Mouse (Mus musculus) forebrain, embryonic 11.5 days (tissue): ENCODE measurements at regions not wholly inside any gene's neighbourhood (a gene's known extent, or its start where the extent isn't known, plus 50 kb on each side); places are given as distances from the start of the nearest gene placed in this dataset.
"Not testable (repeated sequence)": the region's sequence is repeated elsewhere in the genome, so short reads cannot be mapped to it uniquely, and the experiment has no call there.

Source experiments
- ATAC-seq: fragments of 200-750 bp; cut with Nextera tagmentation; replicated peaks from 2 replicates; pipeline ENCODE4 v1.8.0; 2017; ENCODE audit warnings: moderate TSS enrichment; ENCODE audit not compliant: low FRiP score
- DNase-seq: peaks from one replicate; pipeline ENCODE4 v3.0.0-alpha.2; 2017; ENCODE audit warnings: low spot score
- H3K27ac ChIP-seq: fragments of 300-500 bp; sonication (generic); 2 replicates; pipeline ENCODE4 v1.5.1; 2014; ENCODE audit warnings: low read depth, low read length
- H3K27me3 ChIP-seq: fragments of 300-500 bp; sonication (generic); 2 replicates; pipeline ENCODE4 v1.6.1; 2014; ENCODE audit warnings: mild to moderate bottlenecking, low read length, mixed read lengths; ENCODE audit not compliant: control insufficient read depth, insufficient read depth
- H3K36me3 ChIP-seq: fragments of 300-500 bp; sonication (generic); 2 replicates; pipeline ENCODE4 v1.6.1; 2014; ENCODE audit warnings: mild to moderate bottlenecking, low read length, moderate library complexity, mixed read lengths; ENCODE audit not compliant: control insufficient read depth, insufficient read depth
- H3K4me1 ChIP-seq: fragments of 300-500 bp; sonication (generic); replicated peaks from 2 replicates; pipeline ENCODE4 v1.6.1; 2014; ENCODE audit warnings: low read length, mixed read lengths; ENCODE audit not compliant: control insufficient read depth, insufficient read depth
- H3K4me2 ChIP-seq: fragments of 300-500 bp; sonication (generic); 2 replicates; pipeline ENCODE4 v1.6.1; 2014; ENCODE audit warnings: low read depth, mild to moderate bottlenecking, low read length, moderate library complexity, mixed read lengths; ENCODE audit not compliant: severe bottlenecking
- H3K4me3 ChIP-seq: fragments of 300-500 bp; sonication (generic); 2 replicates; pipeline ENCODE4 v1.5.1; 2014; ENCODE audit warnings: low read depth, low read length
- H3K9ac ChIP-seq: fragments of 300-500 bp; sonication (generic); 2 replicates; pipeline ENCODE4 v1.6.1; 2014; ENCODE audit warnings: low read length
- H3K9me3 ChIP-seq: fragments of 300-500 bp; sonication (generic); 2 replicates; pipeline ENCODE4 v1.6.1; 2016; ENCODE audit warnings: low read length, mixed read lengths; ENCODE audit not compliant: control insufficient read depth
- WGBS: fragments of 180-500 bp; shearing (Covaris S2); extraction: QIAGEN DNeasy Blood & Tissue Kit; methylation state at CpG from one replicate; pipeline ENCODE4 v1.1.7; 2014; 5-methylcytosine and 5-hydroxymethylcytosine counted together

- Histone ChIP-seq H3K27ac (no peak overlapping the region), H3K4me2 (no peak overlapping the region), H3K4me3 (no peak overlapping the region), H3K9me3 (no peaks in the 10 kb centered on the region), H3K4me1 (no peaks in the 10 kb centered on the region), H3K36me3 (no peaks in the 10 kb centered on the region), H3K9ac (no peak overlapping the region), H3K27me3 (no peaks in the 10 kb centered on the region)
- WGBS, result 77% methylated on average over 5 of the region's 5 CpGs
- DNase-seq (no peak), ATAC-seq (no peak)
These were observed 620.3 kb upstream of the Map3k7 start for GRCm38 (mm10) chr4:31343312-31344248.

GRCm38 (mm10) chr4:31354046-31354445, 609.9 kb upstream of the Map3k7 start:
- H3K36me3 ChIP-seq, H3K9ac ChIP-seq, DNase-seq, ATAC-seq, H3K9me3 ChIP-seq, H3K4me2 ChIP-seq, H3K27ac ChIP-seq, H3K4me1 ChIP-seq, H3K27me3 ChIP-seq, H3K4me3 ChIP-seq: not testable (repeated sequence)
- WGBS, result 81% methylated on average over 2 of the region's 3 CpGs

GRCm38 (mm10) chr4:31354953-31355352, 608.9 kb upstream of the Map3k7 start:
- WGBS, result 94% methylated on average over 2 of the region's 2 CpGs
- ATAC-seq (no peak), DNase-seq (no peak)
- Histone ChIP-seq H3K9me3 (no peaks in the 10 kb centered on the region), H3K36me3 (no peaks in the 10 kb centered on the region), H3K9ac (no peak overlapping the region), H3K4me2 (no peak overlapping the region), H3K27ac (no peak overlapping the region), H3K4me3 (no peak overlapping the region), H3K27me3 (no peaks in the 10 kb centered on the region), H3K4me1 (no peaks in the 10 kb centered on the region)

GRCm38 (mm10) chr4:31366172-31366571, 597.7 kb upstream of the Map3k7 start:
- H3K9ac ChIP-seq, result no peak overlapping the region
- no peak overlapping the region for H3K4me2 ChIP-seq
- no peaks in the 10 kb centered on the region for H3K36me3 ChIP-seq
- no peak overlapping the region for H3K4me3 ChIP-seq
- ATAC-seq (no peak), DNase-seq (no peak)
- H3K27me3 ChIP-seq, result no peaks in the 10 kb centered on the region
- H3K4me1 ChIP-seq, result no peaks in the 10 kb centered on the region
- H3K9me3 ChIP-seq, result no peaks in the 10 kb centered on the region
- H3K27ac ChIP-seq, result no peak overlapping the region
- 65% methylated on average over 1 of the region's 1 CpGs for WGBS

GRCm38 (mm10) chr4:31367031-31367430, 596.9 kb upstream of the Map3k7 start:
- WGBS, result 87% methylated on average over 5 of the region's 5 CpGs
- Histone ChIP-seq H3K36me3 (no peaks in the 10 kb centered on the region), H3K4me1 (no peaks in the 10 kb centered on the region), H3K4me2 (no peak overlapping the region), H3K9me3 (no peaks in the 10 kb centered on the region), H3K9ac (no peak overlapping the region), H3K27me3 (no peaks in the 10 kb centered on the region), H3K4me3 (no peak overlapping the region), H3K27ac (no peak overlapping the region)
- DNase-seq (no peak), ATAC-seq (no peak)

GRCm38 (mm10) chr4:31370062-31370461, 593.8 kb upstream of the Map3k7 start:
- no peak for DNase-seq

GRCm38 (mm10) chr4:31381069-31381969, 582.6 kb upstream of the Map3k7 start:
- no peaks in the 10 kb centered on the region for H3K27me3 ChIP-seq
- no peak overlapping the region for H3K4me3 ChIP-seq
- ATAC-seq (no peak), DNase-seq (no peak)
- no peak overlapping the region for H3K4me2 ChIP-seq
- no peaks in the 10 kb centered on the region for H3K4me1 ChIP-seq
- no peak overlapping the region for H3K9ac ChIP-seq
- no peaks in the 10 kb centered on the region for H3K36me3 ChIP-seq
- no peaks in the 10 kb centered on the region for H3K9me3 ChIP-seq
- no peak overlapping the region for H3K27ac ChIP-seq
- WGBS, result 86% methylated on average over 8 of the region's 8 CpGs

More at GRCm38 (mm10) chr4:31370062-31370461, 593.8 kb upstream of the Map3k7 start:
- WGBS, result 88% methylated on average over 7 of the region's 7 CpGs
- Histone ChIP-seq H3K4me2 (no peak overlapping the region), H3K27ac (no peak overlapping the region), H3K4me1 (no peaks in the 10 kb centered on the region), H3K4me3 (no peak overlapping the region), H3K27me3 (no peaks in the 10 kb centered on the region), H3K9ac (no peak overlapping the region), H3K9me3 (no peaks in the 10 kb centered on the region), H3K36me3 (no peaks in the 10 kb centered on the region)
- no peak for ATAC-seq

GRCm38 (mm10) chr4:31392932-31393632, 570.8 kb upstream of the Map3k7 start:
- 84% methylated on average over 4 of the region's 4 CpGs for WGBS
- H3K4me3 ChIP-seq, result no peak overlapping the region
- no peak overlapping the region for H3K27ac ChIP-seq
- H3K9ac ChIP-seq, result no peak overlapping the region
- H3K9me3 ChIP-seq, result no peaks in the 10 kb centered on the region
- DNase-seq (no peak), ATAC-seq (no peak)
- H3K4me1 ChIP-seq, result no peaks in the 10 kb centered on the region
- no peak overlapping the region for H3K4me2 ChIP-seq
- no peaks in the 10 kb centered on the region for H3K27me3 ChIP-seq
- H3K36me3 ChIP-seq, result no peaks in the 10 kb centered on the region
